Mouse (Mus musculus) cerebellum, adult 11 months (tissue): ENCODE results near the gene Rpap3.
"Not testable (repeated sequence)": the region's sequence is repeated elsewhere in the genome, so short reads cannot be mapped to it uniquely, and the experiment has no call there.

Experiments
- DNase-seq: peaks from one replicate; pipeline ENCODE4 v3.0.0; 2022

Rpap3 gene

GRCm38 (mm10) chr15:97679991-97680681 is 25.5 kb downstream of the Rpap3 start:
- no peak for DNase-seq

DNA sequence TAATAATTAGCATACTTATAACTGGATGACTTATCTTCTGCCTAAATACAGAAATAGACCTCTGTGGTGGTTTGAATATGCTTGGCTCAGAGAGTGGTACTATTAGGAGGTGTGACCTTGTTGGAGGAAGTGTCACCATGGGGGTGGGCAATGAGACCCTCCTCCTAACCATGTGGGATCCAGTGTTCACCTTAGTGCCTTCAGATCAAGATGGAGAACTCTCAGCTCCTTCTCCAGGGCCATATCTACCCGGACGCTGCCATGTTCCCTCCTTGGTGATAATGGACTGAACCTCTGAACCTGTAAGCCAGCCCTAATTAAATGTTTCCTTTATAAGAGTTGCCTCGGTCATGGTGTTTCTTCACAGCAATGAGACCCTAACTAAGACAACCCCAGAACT is 28.3 kb downstream of the Rpap3 start:
- no peak for DNase-seq

GRCm38 (mm10) chr15:97675927-97676326 is 29.7 kb downstream of the Rpap3 start:
- DNase-seq, result no peak

DNA sequence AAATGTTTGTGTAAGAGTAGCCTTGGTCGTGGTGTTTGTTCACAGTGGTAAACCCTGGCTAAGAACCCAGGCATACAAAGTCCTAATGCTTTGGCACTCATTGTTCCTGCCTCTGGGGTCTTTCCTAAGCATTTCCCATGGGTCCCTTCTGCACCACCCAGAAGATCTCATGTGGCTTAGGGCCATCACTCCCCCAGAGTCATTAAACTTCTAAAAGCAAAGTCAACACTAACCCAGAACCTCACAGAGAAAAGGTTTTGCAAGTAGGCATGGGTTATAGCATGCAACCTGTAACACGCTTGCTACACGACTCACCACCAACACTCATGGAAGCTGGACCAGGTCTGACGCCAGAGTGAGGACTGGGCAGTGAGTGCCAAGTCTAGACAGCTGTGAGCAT is 31.2 kb downstream of the Rpap3 start:
- DNase-seq, result no peak

GRCm38 (mm10) chr15:97673256-97674000 is 32.2 kb downstream of the Rpap3 start:
- no peak for DNase-seq

DNA sequence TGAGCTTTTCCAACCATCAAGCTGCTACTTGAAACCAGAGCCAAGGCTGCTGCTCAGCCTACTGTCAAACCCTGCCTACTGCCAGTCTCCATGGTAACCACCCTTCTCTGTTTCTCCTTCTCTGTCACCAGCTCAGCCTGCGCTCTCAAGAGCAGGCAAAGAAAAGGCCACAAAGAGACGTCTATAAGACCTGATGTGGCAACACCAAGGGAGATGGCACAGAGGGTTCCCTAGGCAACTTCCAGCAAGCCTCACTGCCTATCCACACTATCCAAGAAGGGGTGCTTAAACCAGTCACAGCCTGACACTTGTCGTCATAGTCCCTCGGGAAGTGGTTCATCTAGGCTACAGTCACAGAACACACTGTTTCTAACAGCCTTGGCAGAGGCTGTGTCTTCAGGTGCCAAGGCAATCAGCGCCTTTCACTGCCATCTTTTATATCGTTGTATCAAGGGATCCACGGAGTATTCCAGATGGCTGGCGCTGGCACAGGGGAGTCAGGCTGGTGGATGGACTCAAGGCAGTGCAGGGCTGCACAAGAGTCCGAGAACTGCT is 33.3 kb downstream of the Rpap3 start:
- peak; percentile 57 for DNase-seq

GRCm38 (mm10) chr15:97670554-97670953 is 35.1 kb downstream of the Rpap3 start:
- DNase-seq, result no peak

- DNase-seq, result not testable (repeated sequence)
Measured at GRCm38 (mm10) chr15:97668158-97668877, 37.3 kb downstream of the Rpap3 start.

DNA sequence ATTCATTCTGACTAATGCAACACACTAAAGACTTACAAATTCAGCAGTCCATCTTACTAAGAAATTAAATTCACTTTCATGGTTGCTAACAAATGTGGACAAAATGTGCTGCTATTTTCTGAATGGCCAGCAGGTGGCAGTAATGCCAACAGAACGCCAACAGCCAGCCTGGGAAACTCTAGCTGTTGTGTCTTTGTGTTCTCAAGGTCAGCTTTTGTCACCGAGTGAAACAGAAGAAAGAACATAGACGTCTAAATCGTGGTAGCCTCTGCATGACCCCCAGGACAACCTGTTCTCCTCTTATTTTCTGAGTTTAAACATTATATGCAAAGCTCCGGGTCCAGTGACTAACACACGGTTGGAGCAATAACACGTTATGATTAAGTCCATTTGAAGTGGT is 38.2 kb downstream of the Rpap3 start:
- peak; percentile 47 for DNase-seq

GRCm38 (mm10) chr15:97666457-97666770 is 39.2 kb downstream of the Rpap3 start:
- no peak for DNase-seq

DNA sequence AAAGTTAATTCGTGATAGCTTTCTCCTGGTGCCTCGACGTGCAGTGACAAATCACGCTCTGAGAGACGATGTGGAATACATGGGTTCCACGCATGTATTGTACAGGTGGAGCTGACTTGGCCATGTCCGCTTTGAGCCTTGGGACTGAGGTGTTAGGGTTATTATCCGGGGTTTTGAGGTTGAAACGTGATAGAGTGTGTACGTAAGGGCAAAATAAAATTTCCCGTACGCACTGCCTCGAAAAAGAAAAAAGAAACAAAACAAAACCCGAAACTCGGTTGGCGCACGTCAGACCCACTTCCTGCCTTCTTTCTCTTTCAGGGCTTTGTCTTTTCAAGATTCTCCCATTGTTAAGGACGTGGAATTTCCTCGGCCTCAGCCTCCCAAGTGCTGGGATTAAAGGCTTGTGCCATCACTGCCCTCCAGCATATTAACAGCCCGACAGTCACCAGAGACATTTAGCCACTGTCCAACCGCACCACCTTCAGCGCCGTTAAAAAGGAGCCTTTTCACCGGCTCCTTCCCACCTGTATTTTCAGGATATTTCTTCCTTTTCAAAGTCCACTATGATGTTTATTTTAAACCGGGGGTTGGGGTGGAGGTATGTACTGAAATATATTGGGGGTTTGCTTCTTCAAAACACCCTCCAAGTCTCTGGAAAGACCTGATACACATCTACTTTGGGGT is 39.7 kb downstream of the Rpap3 start:
- DNase-seq, result no peak

DNA sequence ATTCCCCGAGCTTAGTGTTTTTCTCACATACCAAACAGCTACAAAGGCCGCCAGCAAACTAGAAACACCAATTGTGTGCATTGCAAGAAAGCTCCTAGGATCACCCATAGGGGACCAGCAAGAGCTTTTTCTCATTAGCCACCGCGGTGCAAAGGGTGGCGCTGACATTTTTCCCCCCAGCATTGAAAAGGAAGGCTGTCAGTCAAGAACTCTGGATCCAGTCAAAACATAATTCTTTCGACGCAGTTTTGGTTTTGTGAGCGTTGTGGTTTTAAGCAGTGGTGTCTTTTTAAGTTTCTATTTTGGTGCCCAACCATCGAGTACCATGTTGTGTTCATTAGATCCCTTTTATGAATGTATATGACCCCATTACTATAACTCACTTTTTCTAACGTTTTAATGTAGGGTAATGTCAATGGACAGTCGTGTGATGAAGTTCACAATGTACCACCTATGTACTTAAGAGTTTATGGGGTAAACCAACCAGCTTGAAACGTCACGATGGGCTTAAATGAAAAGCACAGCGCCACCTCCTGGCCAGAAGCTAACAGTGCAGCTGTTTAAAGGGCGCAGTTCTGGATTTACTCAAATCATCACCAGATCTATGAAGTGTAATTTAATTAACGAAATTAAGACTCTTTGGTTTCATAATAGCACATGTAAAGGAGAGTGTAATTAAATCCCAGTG is 40.5 kb downstream of the Rpap3 start:
- no peak for DNase-seq

DNA sequence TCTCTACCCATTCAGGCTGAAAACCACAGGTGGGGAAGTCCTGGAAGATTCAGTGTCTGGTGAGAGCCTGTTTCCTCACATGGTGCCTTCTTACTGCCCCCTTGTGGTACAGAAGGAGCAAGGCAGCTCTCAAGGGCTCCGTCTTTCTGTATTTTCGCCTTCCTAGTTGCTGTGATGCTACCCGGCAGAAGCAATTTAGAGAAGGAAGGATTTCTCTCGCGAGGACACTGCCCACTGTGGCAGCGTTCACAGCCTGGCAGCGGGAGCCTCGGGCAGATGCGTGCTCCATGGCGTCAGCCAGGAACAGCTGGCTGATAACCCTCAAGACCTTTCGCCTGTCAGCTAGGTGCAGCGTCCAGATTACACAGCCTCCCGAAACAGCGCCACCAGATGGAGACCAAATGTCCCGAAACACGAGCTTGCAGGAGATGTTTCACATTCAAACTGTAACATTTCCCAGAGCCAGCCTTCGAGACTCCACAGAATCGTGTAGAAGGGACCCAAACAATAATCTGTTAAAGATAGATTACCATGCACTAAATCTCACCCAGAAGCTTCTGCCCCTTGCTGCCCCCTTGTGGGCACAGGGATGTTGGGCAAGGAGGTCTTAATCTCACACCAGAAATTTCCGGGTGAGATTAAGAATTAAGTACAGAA is 41.7 kb downstream of the Rpap3 start:
- DNase-seq, result peak; percentile 52

- no peak for DNase-seq
Measured at GRCm38 (mm10) chr15:97658755-97659116, 46.9 kb downstream of the Rpap3 start.

- no peak for DNase-seq
Measured at GRCm38 (mm10) chr15:97657856-97658754, 47.5 kb downstream of the Rpap3 start.

- DNase-seq, result no peak
Measured at GRCm38 (mm10) chr15:97657420-97657819, 48.2 kb downstream of the Rpap3 start.

GRCm38 (mm10) chr15:97649726-97650125 is 55.9 kb downstream of the Rpap3 start:
- DNase-seq, result no peak

DNA sequence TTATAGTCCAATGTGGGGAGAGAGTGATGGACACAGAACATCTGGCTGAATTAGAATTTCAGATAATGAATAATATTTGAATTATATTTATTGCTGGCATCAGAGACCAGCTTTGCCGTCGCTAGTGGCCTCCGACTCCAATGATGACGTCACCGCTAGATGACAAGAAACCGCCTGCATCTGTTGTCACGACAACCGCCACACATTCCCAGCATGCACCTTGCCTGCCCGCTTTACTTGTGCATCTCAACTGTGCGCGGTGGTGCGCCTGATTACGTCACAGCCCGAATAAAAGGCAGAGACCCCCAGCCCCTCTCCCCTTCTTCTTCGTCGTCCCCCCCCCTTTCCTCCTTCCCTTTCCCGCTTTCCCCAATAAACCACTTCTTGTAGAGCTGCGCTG is 57.4 kb downstream of the Rpap3 start:
- no peak for DNase-seq

DNA sequence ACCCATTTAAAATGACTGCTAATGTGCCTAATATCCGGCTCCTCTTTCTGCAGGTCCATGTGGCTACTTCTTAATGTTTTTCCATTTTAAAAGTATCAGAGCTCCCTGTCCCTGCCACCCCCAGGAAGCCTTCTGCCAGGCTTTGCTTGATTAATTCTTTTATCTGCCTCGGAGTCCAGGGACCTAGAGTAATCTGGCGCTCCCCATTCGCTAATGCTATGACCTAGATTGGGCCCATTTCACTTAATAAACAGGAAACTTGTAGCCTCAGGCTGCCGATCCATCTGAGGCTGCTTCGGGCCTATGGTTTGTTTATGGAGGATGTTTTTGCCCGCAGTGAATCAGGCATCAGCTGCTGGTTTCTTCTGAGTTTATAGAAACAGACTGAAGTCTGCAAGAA is 59.2 kb downstream of the Rpap3 start:
- DNase-seq, result no peak

GRCm38 (mm10) chr15:97643986-97644385 is 61.6 kb downstream of the Rpap3 start:
- no peak for DNase-seq
